Mouse (Mus musculus): Measurements from ENCODE around the gene 2200002J24Rik.

2200002J24Rik gene

DNA sequence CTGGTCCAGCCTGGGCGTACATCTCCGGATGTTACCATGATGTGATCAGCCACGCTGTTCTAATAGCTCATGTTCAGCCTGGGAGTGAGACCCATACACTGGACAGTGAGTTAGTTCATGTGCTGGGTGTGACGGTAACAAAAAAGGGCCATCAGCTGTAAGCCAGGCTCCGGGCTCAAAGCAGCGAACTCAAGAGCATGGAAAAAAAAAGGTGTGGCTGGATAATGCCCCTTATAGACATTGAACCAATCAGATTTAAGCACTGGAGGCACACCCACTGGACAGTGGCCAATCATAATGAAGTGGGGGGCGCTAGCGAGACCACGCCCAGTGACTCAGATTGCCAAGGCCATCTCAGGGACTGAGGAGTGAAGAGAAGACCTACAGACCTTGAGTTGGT lies at the start of gene 2200002J24Rik:
Gene 2200002J24Rik, plus strand, starts transcription at position 338 of the 400 bp plus-strand sequence.
- peak in 1 of 2 experiments; percentile 14 for DNase-seq

DNA sequence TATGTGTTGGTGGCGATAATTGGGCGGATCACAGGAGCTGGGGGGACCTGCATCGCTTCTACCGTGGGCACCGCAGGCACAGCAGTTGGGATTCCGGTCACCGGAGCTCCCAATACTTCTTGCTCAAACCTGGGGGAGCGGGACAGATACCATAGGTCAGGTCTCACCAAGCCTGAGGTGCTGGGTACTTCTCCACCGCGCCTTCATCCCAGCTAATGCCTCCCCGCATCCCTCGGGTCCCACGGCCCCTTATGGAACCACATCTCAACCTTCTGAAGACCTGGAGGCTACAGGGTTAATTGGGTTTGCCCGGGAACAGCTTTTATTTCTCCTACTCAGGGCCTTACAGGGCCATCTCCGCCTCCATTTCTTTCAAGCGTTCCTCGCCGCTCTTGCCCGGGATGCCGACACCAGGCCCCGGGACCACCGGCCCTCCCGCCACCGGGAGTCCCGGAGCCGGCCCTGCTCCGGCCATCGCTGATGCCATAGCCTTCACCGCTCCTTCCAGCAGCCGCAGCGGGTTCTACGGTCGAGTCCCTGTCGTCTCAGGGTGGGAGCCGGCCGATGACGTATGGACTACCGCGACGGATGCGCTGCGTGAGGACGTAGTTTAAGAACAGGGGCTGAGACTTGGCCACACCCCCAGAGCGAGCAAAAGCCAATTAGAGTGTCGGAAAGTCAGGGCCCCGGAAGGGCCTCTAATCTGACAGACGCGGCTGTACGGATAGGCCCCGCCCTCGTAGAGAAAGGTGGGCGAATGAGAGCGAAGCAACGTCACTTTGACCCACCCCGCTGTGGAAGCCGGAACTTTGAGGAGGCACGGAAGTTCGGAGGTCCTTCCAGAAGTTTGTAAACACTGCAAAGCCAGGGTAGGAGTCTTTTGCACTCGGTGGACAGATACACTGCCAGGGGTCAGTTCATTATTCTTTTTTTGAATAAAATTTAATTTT lies 48.9 kb upstream of the 2200002J24Rik start, which contains the start of gene Rbm42:
Gene Rbm42, minus strand, starts transcription at position 727 of the 950 bp plus-strand sequence.
- peak; percentile 99 for DNase-seq

DNA sequence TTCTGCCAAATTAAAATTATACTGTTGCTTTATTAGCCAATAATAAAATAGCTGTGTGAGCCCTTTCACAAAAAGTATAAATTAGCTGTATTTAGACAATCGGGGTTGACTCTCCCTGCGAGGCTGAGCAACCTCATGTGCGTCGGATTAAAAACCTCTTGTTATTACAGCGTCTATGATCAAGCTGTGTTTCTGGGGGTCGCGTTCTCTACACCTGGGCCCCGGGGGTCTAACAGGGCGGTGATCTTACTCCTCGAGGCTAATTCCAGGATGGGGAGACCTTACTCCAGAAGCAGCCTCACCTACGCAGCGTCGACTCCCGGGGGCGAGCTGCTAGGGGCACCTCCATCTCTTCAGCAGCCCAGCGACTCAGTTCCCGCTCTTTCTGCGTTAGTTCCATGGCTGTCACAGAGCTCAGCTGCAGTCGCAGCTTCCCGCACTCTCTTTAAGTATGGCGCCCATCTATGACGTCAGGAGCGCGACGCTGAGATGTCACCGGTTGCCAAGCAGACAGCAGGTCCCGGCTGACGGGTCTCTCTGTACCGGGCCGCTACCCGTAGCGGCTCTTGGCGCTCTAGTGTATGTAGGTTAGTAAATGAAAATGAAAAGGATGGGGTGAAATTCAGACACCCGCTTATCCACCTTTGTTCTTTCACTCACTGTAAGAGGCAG lies 34.1 kb upstream of the 2200002J24Rik start, which contains the start of gene Haus5:
Gene Haus5, minus strand, starts transcription at position 466 of the 672 bp plus-strand sequence.
- DNase-seq = peak; percentile 89 to 92

DNA sequence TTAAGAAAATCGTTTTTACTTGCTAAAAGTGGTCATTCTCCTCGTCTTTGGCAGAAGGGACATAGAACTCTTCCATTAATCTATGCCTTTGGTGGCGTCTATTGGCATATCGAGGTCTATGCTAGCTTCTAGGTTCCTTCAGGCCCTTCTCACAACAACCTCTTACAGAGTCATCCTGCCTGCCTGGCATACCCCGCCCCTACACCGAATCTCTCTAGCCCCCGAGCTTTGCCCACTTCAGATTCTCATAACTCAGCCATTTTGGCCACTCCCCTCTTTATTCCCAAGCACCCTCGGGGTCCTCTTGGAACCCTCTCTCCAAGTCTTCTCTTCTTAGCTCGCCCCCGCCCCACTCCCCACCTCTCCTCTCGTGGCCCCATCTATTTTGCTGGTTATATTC lies 33.4 kb upstream of the 2200002J24Rik start:
- DNase-seq = peak in 1 of 2 experiments; percentile 5

DNA sequence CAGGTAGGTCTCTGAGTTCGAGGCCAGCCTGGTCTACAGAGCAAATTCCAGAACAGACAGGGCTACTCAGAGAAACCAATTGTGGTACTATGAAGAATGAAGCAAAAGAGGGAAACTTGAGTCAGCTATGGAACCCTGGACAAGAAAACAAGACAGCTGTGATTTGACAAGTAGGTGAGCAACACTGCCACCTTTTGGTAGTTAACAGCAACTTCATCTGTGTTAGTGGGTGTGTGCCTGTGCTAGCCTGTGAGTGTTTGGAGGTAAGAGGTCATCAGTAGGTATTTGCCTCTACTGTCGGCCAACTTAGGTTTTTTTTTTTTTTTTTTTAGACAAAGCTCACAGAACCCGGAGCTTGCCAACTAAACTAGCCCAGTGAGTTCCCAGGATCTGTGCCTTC lies 29.5 kb upstream of the 2200002J24Rik start:
- no peak for DNase-seq

DNA sequence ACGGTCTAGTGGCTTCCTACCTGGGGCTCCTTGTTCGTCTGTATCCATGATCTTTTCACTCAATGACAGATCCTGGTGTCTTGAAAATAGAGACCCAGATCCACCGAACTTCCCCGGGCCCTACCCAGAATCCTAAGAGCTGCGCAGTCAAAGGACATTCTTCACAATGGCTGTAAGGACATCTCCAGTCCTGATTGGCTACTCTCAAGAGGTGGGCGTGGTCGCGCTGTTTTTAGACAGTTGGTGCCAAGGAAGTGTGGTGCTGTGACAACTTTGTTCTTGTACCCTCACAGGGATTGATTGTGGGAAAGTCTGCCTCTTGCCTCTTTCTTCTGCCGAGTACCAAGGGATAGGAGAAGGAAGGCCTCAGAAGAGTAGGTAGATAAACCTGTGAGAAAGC lies 27.2 kb upstream of the 2200002J24Rik start, which contains the start of gene Pmis2:
Gene Pmis2, minus strand, starts transcription at position 126 of the 400 bp plus-strand sequence.
- DNase-seq = no peak

DNA sequence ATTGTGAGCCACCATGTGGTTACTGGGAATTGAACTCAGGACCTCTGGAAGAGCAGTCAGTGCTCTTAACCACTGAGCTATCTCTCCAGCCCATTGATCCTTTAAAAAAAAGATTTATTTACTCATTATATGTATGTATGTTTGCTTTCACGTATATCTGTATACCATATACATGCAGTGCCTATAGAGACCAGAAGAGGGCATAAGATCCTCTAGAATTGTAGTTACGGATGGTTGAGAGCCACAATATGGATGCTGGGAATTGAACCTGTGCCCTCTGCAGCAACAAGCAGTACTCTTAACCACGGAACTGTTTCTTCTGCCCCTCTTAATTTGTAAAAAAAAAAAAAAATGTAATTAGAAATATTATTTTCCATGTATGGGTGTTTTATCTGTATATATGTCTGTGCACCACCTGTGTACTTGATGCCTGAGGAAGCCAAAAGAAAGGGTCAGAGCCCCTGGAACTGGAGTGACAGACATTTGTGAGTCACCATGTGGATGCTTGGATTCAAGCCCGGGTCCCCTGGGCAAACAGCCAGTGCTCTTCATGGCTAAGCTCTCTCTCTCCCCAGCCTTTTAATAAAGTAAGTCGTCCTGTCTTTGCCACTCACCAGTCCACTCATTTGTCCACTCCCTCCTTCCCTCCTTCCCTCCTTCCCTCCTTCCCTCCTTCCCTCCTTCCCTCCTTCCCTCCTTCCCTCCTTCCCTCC lies 20.3 kb upstream of the 2200002J24Rik start:
- no peak for DNase-seq

DNA sequence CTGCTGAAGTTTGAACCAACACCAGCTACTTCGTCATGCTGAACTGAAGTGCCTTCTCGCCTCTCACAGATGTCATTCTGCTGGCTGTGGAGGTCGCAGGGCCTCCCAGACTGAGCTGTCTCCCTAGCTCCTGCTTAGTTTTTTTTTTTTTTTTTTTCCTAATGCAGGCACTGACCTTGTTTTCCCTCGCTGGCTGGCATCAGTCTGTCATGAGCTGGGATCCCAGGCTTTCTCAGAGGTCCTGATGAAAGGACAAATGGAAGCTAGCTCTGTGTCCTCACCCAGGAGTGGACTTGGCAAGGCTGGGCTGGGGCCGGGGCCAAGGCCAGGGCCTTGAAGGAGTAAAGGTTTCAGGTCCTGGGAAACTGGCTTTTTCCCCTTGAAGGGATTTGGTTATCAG lies 16.8 kb upstream of the 2200002J24Rik start:
- DNase-seq = no peak

DNA sequence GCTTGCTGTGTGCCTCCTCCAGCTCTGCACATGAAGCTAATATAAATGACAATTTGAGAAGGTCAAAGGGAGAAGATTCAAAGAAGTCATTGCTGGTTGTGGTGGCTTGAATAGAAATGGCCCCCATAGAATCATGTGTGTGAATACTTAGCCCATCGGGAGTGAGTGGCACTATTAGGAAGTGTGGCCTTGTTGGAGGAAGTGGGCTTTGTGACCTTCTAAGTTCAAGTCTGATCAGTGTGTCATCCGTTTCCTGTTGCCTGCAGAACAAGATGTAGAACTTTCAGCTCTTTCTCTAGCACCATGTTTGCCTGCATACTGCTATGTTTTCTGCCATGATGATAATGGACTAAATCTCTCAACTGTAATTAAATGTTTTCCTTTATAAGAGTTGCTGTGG lies 15.3 kb upstream of the 2200002J24Rik start:
- no peak for DNase-seq

DNA sequence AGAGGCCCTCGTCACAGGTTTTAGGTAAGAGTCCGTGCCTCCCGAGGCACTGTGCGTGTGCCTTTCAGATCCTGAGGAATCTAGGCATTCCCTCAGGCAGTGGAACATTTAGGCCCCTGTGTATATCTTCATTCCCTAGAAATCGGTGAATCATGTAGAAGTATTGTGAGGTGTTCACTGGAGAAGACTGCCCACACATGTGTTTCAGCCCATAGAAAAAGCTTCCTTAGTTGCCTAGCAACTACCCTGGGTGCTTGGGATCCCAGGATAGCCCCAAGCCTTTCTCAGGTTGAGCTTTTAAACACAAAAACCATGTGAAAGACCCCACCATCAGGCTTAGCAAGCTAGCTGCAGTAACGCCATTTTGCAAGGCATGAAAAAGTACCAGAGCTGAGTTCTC lies 10.4 kb upstream of the 2200002J24Rik start:
- DNase-seq = no peak

DNA sequence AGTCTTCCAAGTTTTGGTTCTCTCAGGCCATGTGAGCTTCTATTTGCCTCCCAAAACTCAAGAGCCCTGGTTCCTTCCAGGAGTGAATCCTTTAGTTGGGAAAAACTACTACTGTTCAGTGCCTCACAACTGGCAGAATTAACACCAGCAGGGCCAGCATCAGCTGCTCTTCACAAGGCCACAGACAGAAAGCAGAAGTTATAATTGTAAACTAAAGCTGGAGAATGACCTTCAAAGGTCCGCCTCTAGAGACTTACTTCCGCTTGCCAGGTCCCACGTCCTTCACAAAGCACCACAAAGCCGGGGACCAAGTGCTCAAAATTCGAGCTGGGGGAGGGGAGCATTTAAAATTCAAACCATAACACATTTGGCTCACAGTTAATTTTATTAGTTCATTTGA lies 625 bp upstream of the 2200002J24Rik start:
- DNase-seq = no peak

DNA sequence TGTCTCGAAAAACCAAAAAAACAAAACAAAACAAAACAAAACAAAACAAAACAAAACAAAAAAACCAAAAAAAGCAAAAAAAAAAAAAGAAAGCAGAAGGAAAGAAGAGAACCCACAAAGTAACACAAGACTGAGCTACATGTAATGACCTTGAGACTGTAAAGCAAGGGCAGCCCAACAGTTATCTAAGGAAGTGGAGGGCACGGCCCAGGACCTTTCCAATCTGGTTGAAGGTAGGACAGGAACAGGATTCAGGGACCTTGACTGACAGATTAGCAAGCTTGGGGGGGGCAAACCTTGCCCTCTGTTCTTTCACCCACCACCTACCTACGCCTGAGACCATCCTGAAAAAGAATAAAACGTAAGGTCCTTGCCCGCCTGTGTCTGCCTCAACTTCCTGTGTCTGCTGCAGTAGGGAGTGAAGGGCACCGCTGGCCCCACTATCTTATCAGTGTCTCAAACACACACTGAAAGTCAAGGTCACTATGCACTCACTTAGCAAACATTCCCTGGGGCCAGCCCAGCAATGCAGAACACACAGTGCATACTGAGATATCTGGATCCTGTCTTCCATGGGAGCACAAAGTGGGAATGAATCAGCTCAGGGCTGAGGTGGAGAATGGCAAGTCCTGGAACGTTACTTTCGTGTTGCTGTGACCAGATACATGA lies 7.6 kb downstream of the 2200002J24Rik start:
- DNase-seq = no peak

DNA sequence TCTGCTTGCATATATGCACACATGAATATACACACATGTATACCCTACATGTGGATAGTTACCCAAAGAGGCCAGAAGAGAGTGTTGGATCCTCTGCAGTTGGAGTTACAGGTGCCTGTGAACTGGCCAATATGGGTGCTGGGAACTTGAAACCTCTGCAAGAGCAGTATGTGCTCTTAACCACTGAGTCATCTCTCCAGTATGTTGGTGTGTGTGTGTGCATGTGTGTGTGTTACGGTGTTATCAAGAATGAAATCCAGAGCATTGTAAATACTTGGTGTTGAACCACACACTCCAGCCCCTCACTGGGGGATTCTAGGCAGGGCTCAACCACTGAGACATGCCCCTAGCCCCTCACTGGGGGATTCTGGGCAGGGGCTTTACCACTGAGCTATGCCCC lies 8.7 kb downstream of the 2200002J24Rik start:
- DNase-seq = no peak

DNA sequence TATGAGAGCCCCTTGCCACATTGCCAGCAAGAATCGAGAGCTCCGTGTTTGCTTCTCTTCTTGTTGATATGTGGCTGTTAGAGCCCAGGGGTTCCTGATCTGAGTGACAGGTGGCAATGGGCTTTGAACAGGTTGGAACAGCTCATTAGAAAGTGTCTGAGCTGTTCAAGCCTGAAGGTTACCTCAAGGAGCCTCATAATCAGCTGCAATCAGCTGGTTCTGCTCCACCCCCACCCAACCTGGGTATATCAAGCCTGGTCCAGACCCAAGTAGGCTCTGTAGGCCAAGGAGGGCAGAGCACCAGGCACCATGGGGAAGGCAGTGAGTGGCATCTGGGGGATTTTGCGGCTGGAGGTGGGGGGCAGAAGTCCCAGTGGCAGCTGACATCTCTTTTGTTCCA lies 13.2 kb downstream of the 2200002J24Rik start, which contains the start of gene Atp4a:
Gene Atp4a, plus strand, starts transcription at position 268 of the 400 bp plus-strand sequence.
- no peak for DNase-seq

DNA sequence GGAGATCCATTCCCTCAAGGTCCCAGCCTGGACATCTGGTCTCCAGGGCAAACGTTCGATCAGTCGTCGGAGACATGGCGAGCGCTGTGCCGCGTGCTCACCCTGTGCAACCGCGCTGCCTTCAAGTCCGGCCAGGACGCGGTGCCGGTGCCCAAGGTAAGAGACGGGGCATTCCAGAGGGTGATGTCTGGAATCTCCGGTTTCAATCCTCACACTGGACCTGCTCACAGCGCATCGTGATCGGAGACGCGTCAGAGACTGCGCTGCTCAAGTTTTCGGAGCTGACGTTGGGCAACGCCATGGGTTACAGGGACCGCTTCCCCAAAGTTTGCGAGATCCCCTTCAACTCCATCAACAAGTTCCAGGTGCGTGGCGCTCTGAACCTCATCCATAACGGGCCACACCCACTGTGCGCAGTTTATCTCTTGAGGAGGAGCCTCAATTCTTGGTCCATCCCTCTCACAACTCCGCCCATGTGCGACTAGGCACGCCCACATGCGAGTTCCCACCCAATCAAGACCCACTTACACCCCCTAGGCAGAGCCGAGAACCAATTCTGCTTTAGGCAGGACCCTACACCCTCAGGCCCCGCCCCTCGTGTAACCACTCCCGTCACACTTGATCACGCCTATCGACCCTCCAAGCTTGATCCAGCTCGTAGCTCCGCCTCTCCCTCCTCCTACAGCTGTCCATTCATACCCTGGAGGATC lies 18.4 kb downstream of the 2200002J24Rik start:
- peak; percentile 73 to 75 for DNase-seq

DNA sequence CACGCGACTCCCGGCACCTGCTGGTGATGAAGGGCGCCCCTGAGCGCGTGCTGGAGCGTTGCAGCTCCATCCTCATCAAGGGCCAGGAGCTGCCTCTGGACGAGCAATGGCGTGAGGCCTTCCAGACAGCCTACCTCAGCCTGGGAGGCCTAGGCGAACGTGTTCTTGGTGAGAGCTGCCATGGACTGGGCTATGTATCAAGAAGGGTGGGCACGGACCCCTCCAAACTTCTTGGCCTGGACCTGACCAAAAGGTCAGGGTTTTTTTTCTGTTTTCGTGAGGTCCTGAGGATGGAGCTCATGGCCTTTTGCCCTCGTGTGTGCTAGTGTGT lies 19.0 kb downstream of the 2200002J24Rik start:
- no peak for DNase-seq

DNA sequence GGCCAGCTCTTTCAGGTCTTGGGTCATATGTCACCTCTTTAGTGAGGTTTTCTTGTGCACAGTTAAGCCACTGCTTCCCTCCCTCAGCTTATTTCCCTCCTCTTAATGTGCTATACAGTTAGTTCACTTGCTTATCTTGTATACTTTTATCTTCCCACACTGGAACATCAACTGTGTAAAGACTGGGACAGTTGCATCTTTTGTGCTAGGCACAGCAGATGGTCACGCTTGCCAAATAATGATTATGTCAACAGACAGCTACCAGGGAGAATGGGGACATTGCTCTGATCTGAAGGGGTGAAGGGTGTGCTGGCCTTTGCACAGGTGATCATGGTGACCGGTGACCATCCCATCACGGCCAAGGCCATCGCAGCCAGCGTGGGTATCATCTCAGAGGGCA lies 20.9 kb downstream of the 2200002J24Rik start:
- no peak for DNase-seq

DNA sequence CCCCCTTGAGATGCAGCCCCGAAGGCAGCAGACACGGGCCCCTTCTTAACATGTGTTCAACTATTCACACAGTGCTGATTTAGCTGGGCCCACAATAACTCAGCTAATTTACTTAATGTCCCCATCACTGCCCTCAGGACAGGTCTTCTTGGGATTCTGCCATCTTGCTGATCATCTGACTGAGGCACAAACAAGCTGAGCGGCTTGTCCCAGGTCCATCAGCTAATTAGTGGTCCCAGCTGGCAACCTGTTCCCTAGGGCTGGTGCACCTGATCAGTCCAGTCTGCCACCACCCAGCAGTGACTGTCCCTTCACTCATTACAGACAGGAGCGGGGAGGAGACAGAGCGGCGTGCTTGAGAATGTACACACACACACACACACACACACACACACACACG lies 22.6 kb downstream of the 2200002J24Rik start:
- DNase-seq = no peak

DNA sequence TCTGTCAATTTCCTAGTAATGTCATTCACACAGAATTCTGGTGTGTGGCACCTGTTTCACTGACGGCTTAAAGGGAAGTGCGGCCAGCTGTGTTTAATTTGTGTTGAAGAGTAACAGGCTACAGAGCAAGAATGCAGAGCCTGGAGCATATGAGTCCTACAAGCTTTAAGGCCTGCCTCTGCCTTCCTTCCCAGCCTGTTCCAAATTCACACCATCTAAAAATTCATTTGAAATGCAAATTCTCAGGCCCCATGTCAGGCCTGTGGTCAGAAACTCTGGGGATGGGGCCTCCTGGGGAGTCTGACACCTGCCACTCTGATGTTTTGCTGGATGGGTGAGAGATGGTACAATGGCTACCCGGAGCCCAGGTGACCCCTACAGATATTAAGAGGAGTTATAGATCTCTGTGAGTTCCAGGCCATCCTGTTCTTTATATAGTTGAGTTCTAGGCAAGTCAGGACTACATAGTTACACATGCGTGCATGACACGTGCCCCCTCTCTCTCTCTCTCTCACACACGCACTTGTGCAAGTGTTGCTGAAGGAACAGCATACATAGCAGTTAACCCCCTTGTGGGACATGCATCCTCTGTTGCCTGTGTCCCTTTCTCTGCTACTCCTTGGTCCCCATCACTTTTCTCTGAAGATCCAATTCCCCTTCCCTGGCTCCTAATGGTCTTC lies 24.7 kb downstream of the 2200002J24Rik start:
- no peak for DNase-seq

DNA sequence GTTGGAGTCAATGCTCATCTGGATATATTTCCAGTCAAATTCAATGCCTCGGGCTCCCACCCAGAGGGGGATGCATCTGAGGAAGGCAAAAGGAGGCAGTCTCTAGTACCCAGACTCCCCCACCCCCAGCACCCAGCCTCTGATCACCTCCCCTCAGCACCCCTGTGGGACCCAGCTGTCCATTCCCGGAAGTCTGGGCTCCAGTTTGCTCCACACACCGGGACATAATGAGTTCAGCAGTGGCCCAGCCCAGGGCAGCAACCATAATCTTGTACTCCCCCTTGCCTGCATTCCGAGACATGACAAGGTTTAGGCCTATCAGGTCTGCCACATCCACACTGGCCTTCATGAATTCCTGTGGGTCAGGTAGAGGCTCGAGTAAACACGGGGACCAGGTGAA lies 29.5 kb downstream of the 2200002J24Rik start:
- no peak for DNase-seq

DNA sequence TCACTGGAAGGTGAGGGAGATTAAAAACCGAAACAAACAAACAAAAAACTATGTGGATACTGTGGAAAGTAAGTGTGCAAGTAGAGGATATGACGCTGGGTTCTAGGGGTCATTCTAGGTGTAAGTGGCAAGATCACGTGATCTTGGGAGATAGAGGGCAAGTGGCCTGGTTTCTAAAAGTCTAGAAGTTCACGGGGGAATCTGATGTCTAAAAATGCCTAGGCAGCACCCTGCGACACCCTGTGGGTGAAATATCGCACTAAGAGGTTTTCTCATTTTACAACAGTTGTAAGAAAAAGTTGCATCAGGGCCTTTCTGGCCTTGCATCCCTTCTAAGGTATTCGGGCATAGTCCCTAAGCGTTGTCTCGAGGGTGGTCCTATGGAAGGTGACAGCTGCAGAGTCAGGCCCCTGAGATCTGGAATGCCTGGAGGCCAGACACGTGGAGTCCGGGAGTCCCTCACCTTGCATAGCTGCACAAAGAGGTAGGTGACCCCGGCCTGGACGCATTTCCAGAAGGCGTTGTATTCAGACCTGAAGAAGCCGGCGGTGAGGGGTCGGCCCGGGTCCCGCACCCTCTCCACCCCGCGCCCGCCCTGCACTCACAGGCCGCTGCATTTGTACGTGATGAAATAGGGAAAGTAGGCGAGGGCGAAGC lies 30.1 kb downstream of the 2200002J24Rik start:
- peak in 1 of 2 experiments; percentile 17 for DNase-seq

All from lung, adult 18-20 months (tissue).